Mouse (Mus musculus) bone marrow, adult 2 months (tissue): ENCODE measurements around the gene Kcnk6.

ENCODE experiments used
- CTCF ChIP-seq: fragments of 200-500 bp; IDR thresholded peaks from 2 replicates; pipeline ENCODE4 v1.5.1; 2011; ENCODE audit warnings: low read length, control low read depth; ENCODE audit not compliant: control insufficient read depth, insufficient read depth
- POLR2A ChIP-seq: fragments of 200-500 bp; IDR thresholded peaks from 2 replicates; pipeline ENCODE4 v1.6.1; 2011; ENCODE audit warnings: low read depth, mild to moderate bottlenecking, control low read depth, low read length, borderline replicate concordance; ENCODE audit not compliant: control insufficient read depth

- TF ChIP-seq CTCF (no peak), POLR2A (no peak)
Measured at GRCm38 (mm10) chr7:29262151-29262550, 29.8 kb upstream of the Kcnk6 start.
